In the genomic region with DNA sequence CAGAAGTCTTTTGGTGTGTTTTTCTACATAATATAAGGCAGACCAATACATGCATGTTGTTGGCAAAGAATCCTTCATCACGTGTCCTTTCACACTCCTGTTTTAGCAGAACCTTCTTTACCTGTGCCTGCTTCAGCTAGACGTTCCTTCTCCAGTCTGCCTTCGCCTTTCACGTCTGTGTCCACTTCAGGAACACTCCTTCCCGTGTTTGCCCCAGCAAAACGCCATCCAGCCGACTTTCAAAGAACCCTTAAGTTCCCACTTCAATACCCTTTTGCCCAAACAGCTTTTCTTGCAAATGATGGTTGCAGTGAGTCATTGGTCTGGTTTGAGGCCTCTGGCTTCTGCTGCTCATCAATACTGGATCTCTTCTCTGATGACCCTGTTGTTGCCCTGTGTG, we compare ENCODE assay signal across 29 mouse cellular contexts. TPM values are rescaled to one million over a fixed set of nuclear protein-coding genes. Genes with fewer than 3 reads are reported as not detected.
"Had no signal": no experiment of that assay in that cellular context is flagged by ENCODE, and none has a peak within 500 bp of the region (broad histone marks: within the 10 kb centered on the region; RNA-seq: fewer than 3 reads in every experiment).

No protein-coding gene starts in this region.

- H3K27me3 ChIP-seq: embryonic facial prominence, embryonic 12.5 days; embryonic facial prominence, embryonic 13.5 days; embryonic facial prominence, embryonic 15.5 days; forebrain, embryonic 12.5 days; forebrain, embryonic 13.5 days; forebrain, embryonic 15.5 days had no signal

- H3K27ac ChIP-seq: embryonic facial prominence, embryonic 10.5 days; embryonic facial prominence, embryonic 12.5 days; embryonic facial prominence, embryonic 13.5 days; embryonic facial prominence, embryonic 15.5 days; forebrain, embryonic 10.5 days; forebrain, embryonic 12.5 days; forebrain, embryonic 13.5 days; forebrain, embryonic 15.5 days; gastrocnemius, adult 2 months; heart, adult 2 months had no signal

- DNase-seq: cerebellum, adult 2 months; cerebellum, adult 8-10 months; cerebellum, adult 9-10 months; cerebellum, adult 9-11 months; cerebellum, postnatal 10 days; cerebellum, postnatal 14 days; cerebellum, postnatal 25 days; cerebellum, postnatal 36 days; embryo, embryonic 11 days; forebrain, postnatal 0 days; gastrocnemius, adult 2 months; gastrocnemius, postnatal 10 days; gastrocnemius, postnatal 14 days; gastrocnemius, postnatal 25 days; gastrocnemius, postnatal 36 days; heart, adult 11 months; heart, adult 18-20 months; heart, adult 2 months had no signal

- H3K9ac ChIP-seq: embryonic facial prominence, embryonic 12.5 days; embryonic facial prominence, embryonic 13.5 days; embryonic facial prominence, embryonic 15.5 days; forebrain, embryonic 12.5 days; forebrain, embryonic 13.5 days; forebrain, embryonic 15.5 days; forebrain, postnatal 0 days had no signal

- H3K4me3 ChIP-seq: embryonic facial prominence, embryonic 10.5 days; embryonic facial prominence, embryonic 12.5 days; embryonic facial prominence, embryonic 13.5 days; embryonic facial prominence, embryonic 15.5 days; erythroblast, embryonic 14.5 days; forebrain, embryonic 10.5 days; forebrain, embryonic 12.5 days; forebrain, embryonic 13.5 days; forebrain, embryonic 15.5 days; gastrocnemius, adult 2 months; heart, adult 2 months had no signal

- H3K4me1 ChIP-seq: forebrain, embryonic 13.5 days; forebrain, embryonic 15.5 days had no signal

- H3K4me2 ChIP-seq: embryonic facial prominence, embryonic 12.5 days; embryonic facial prominence, embryonic 13.5 days; embryonic facial prominence, embryonic 15.5 days; forebrain, embryonic 12.5 days; forebrain, embryonic 13.5 days; forebrain, embryonic 15.5 days had no signal

- ATAC-seq: forebrain, embryonic 13.5 days; forebrain, embryonic 14.5 days; forebrain, embryonic 15.5 days; forebrain, embryonic 16.5 days; forebrain, postnatal 0 days had no signal

- H3K9me3 ChIP-seq: embryonic facial prominence, embryonic 10.5 days; embryonic facial prominence, embryonic 12.5 days; embryonic facial prominence, embryonic 13.5 days; embryonic facial prominence, embryonic 15.5 days; forebrain, embryonic 10.5 days; forebrain, embryonic 12.5 days; forebrain, embryonic 13.5 days; forebrain, embryonic 15.5 days had no signal

RNA-seq across cellular contexts. Expression of a gene that starts 22.5 kb away (rescaled TPM):
- polyA plus RNA-seq: erythroblast, embryonic 14.5 days had no signal
